Mouse (Mus musculus) testis, adult 2 months (tissue): ENCODE data around the gene Iqch. TPM values are rescaled to one million over a fixed set of nuclear protein-coding genes. Genes with fewer than 3 reads are reported as not detected.

ENCODE experiments used
- H3K27ac ChIP-seq: fragments of 200-500 bp; 2 replicates; pipeline ENCODE4 v1.5.1; 2012; ENCODE audit warnings: low read depth, low read length; ENCODE audit not compliant: control insufficient read depth, insufficient read depth
- H3K27me3 ChIP-seq: fragments of 200-500 bp; 2 replicates; pipeline ENCODE4 v1.6.1; 2012; ENCODE audit warnings: mild to moderate bottlenecking, low read length, moderate library complexity; ENCODE audit not compliant: control insufficient read depth, insufficient read depth
- H3K36me3 ChIP-seq: fragments of 200-500 bp; 2 replicates; pipeline ENCODE4 v1.6.1; 2012; ENCODE audit warnings: mild to moderate bottlenecking, low read length; ENCODE audit not compliant: control insufficient read depth, insufficient read depth
- H3K4me1 ChIP-seq: fragments of 200-500 bp; 2 replicates; pipeline ENCODE4 v1.6.1; 2012; ENCODE audit warnings: low read length; ENCODE audit not compliant: control insufficient read depth, insufficient read depth
- H3K4me3 ChIP-seq: fragments of 200-500 bp; 2 replicates; pipeline ENCODE4 v1.5.1; 2012; ENCODE audit warnings: low read depth, mild to moderate bottlenecking, low read length, moderate library complexity, mixed read lengths; ENCODE audit not compliant: control insufficient read depth
- CTCF ChIP-seq: fragments of 200-500 bp; IDR thresholded peaks from 2 replicates; pipeline ENCODE4 v1.5.1; 2012; ENCODE audit warnings: low read depth, mild to moderate bottlenecking, inconsistent platforms, low read length, moderate library complexity; ENCODE audit not compliant: control insufficient read depth, insufficient read depth, insufficient replicate concordance
- POLR2A ChIP-seq: fragments of 200-500 bp; IDR thresholded peaks from 2 replicates; pipeline ENCODE4 v1.6.1; 2012; ENCODE audit warnings: low read depth, mild to moderate bottlenecking, inconsistent platforms, low read length, moderate library complexity; ENCODE audit not compliant: control insufficient read depth
- polyA plus RNA-seq: library from polyadenylated mRNA; depleted of rRNA; stranded (reverse); fragments of >200 nt; gene quantifications from 2 replicates; pipeline ENCODE4 v1.2.3, GENCODE M21; 2012

The Iqch gene
- polyA plus RNA-seq, 1 experiment = 65.4 TPM

- Histone ChIP-seq H3K4me3 (no peak overlapping the region), H3K36me3 (no peaks in the 10 kb centered on the region), H3K4me1 (no peaks in the 10 kb centered on the region), H3K27ac (no peak overlapping the region), H3K27me3 (no peaks in the 10 kb centered on the region)
- TF ChIP-seq POLR2A = no peak
- no peak for TF ChIP-seq CTCF
Measured at GRCm38 (mm10) chr9:63492291-63492690, 110.0 kb downstream of the Iqch start.

GRCm38 (mm10) chr9:63490521-63491307 lies 111.6 kb downstream of the Iqch start:
- no peaks in the 10 kb centered on the region for H3K36me3 ChIP-seq
- H3K4me3 ChIP-seq = no peak overlapping the region
- no peak for TF ChIP-seq CTCF
- no peak for TF ChIP-seq POLR2A
- H3K4me1 ChIP-seq = no peaks in the 10 kb centered on the region
- H3K27me3 ChIP-seq = no peaks in the 10 kb centered on the region
- H3K27ac ChIP-seq = no peak overlapping the region

- H3K27me3 ChIP-seq = no peaks in the 10 kb centered on the region
- H3K36me3 ChIP-seq = no peaks in the 10 kb centered on the region
- no peak for TF ChIP-seq CTCF
- no peak for TF ChIP-seq POLR2A
- no peak overlapping the region for H3K27ac ChIP-seq
- no peak overlapping the region for H3K4me3 ChIP-seq
- H3K4me1 ChIP-seq = no peaks in the 10 kb centered on the region
Measured at GRCm38 (mm10) chr9:63489156-63489555, 113.1 kb downstream of the Iqch start.

GRCm38 (mm10) chr9:63465561-63465960 lies 136.7 kb downstream of the Iqch start:
- no peak for TF ChIP-seq POLR2A
- TF ChIP-seq CTCF = no peak
- no peak overlapping the region for H3K27ac ChIP-seq
- no peak overlapping the region for H3K4me3 ChIP-seq
- H3K36me3 ChIP-seq = no peaks in the 10 kb centered on the region; the same call in 1 of the 2 replicates
- no peaks in the 10 kb centered on the region for H3K27me3 ChIP-seq
- H3K4me1 ChIP-seq = no peaks in the 10 kb centered on the region

- Histone ChIP-seq H3K4me1 (no peaks in the 10 kb centered on the region), H3K4me3 (no peak overlapping the region), H3K27ac (no peak overlapping the region), H3K36me3 (no peaks in the 10 kb centered on the region; the same call in 1 of the 2 replicates), H3K27me3 (no peaks in the 10 kb centered on the region)
- peak; percentile 18; the same call in 1 of the 2 replicates for TF ChIP-seq CTCF
- TF ChIP-seq POLR2A = no peak
Measured at GRCm38 (mm10) chr9:63462296-63462695, 140.0 kb downstream of the Iqch start.

- Histone ChIP-seq H3K27me3 (no peaks in the 10 kb centered on the region), H3K27ac (no peak overlapping the region), H3K36me3 (no peaks in the 10 kb centered on the region), H3K4me1 (no peaks in the 10 kb centered on the region), H3K4me3 (no peak overlapping the region)
- TF ChIP-seq CTCF (no peak), POLR2A (no peak)
Measured at GRCm38 (mm10) chr9:63456401-63456800, 145.9 kb downstream of the Iqch start.

GRCm38 (mm10) chr9:63454341-63454740 lies 148.0 kb downstream of the Iqch start:
- Histone ChIP-seq H3K36me3 (no peaks in the 10 kb centered on the region), H3K4me1 (no peaks in the 10 kb centered on the region), H3K27ac (no peak overlapping the region), H3K27me3 (no peaks in the 10 kb centered on the region), H3K4me3 (no peak overlapping the region)
- TF ChIP-seq POLR2A (no peak), CTCF (no peak)
